Mouse (Mus musculus) neural tube, embryonic 11.5 days (tissue): ENCODE results near the gene Kmt5b. TPM values are rescaled to one million over a fixed set of nuclear protein-coding genes. Genes with fewer than 3 reads are reported as not detected.
A peak's percentile ranks its signal among the peaks of the same experiment; 100 is the strongest.

ENCODE experiments used
- ATAC-seq: fragments of 200-750 bp; cut with Nextera tagmentation; 2 replicates; pipeline ENCODE4 v1.8.0; 2017; ENCODE audit warnings: moderate number of reproducible peaks, mild to moderate bottlenecking, moderate TSS enrichment, moderate library complexity; ENCODE audit not compliant: insufficient read depth, low FRiP score, low TSS enrichment
- DNase-seq: peaks from one replicate; pipeline ENCODE4 v3.0.0-alpha.2; 2015; ENCODE audit warnings: low spot score
- H3K27ac ChIP-seq: fragments of 300-500 bp; sonication (generic); 2 replicates; pipeline ENCODE4 v1.5.1; 2014; ENCODE audit warnings: low read depth, mild to moderate bottlenecking, low read length
- H3K27me3 ChIP-seq: fragments of 300-500 bp; sonication (generic); 2 replicates; pipeline ENCODE4 v1.6.1; 2014; ENCODE audit warnings: mild to moderate bottlenecking, low read length, mixed read lengths; ENCODE audit not compliant: control insufficient read depth, insufficient read depth
- H3K36me3 ChIP-seq: fragments of 300-500 bp; sonication (generic); 2 replicates; pipeline ENCODE4 v1.6.1; 2014; ENCODE audit warnings: mild to moderate bottlenecking, low read length, moderate library complexity, mixed read lengths; ENCODE audit not compliant: control insufficient read depth, insufficient read depth
- H3K4me1 ChIP-seq: fragments of 300-500 bp; sonication (generic); 2 replicates; pipeline ENCODE4 v1.6.1; 2014; ENCODE audit warnings: low read length, mixed read lengths; ENCODE audit not compliant: control insufficient read depth, insufficient read depth
- H3K4me2 ChIP-seq: fragments of 300-500 bp; sonication (generic); 2 replicates; pipeline ENCODE4 v1.6.1; 2014; ENCODE audit warnings: low read depth, mild to moderate bottlenecking, moderate library complexity
- H3K4me3 ChIP-seq: fragments of 300-500 bp; sonication (generic); 2 replicates; pipeline ENCODE4 v1.5.1; 2014; ENCODE audit warnings: low read depth, low read length
- H3K9ac ChIP-seq: fragments of 300-500 bp; sonication (generic); 2 replicates; pipeline ENCODE4 v1.6.1; 2014; ENCODE audit warnings: mild to moderate bottlenecking, low read length
- H3K9me3 ChIP-seq: fragments of 300-500 bp; sonication (generic); 2 replicates; pipeline ENCODE4 v1.6.1; 2016; ENCODE audit warnings: low read length; ENCODE audit not compliant: control insufficient read depth
- WGBS: fragments of 180-500 bp; shearing (Covaris S2); extraction: QIAGEN DNeasy Blood & Tissue Kit; methylation state at CpG from one replicate; pipeline ENCODE4 v1.1.7; 2014; 5-methylcytosine and 5-hydroxymethylcytosine counted together
- polyA plus RNA-seq: library from polyadenylated mRNA; unstranded; fragments of >200 nt; fragmentation: Nextera tagmentation; extraction: Ambion mirVana; gene quantifications from 2 replicates; pipeline ENCODE4 v1.2.1, GENCODE M21; 2014

The Kmt5b gene
- polyA plus RNA-seq, 1 experiment from 2014 or later, result 42.0 TPM

GRCm38 (mm10) chr19:3765221-3765820 lies 1.9 kb upstream of the Kmt5b start:
- Histone ChIP-seq H3K4me1 (peaks cover 12% of the 10 kb centered on the region), H3K27ac (no peak overlapping the region), H3K27me3 (no peaks in the 10 kb centered on the region), H3K4me2 (no peak overlapping the region), H3K9me3 (no peaks in the 10 kb centered on the region), H3K36me3 (no peaks in the 10 kb centered on the region), H3K9ac (no peak overlapping the region), H3K4me3 (no peak overlapping the region)
- ATAC-seq, result no peak
- DNase-seq, result no peak
- WGBS, result 82% methylated on average over 4 of the region's 4 CpGs

- 94% methylated on average over 5 of the region's 5 CpGs for WGBS
- Histone ChIP-seq H3K4me2 (peak overlapping the region; percentile 92), H3K9ac (peak overlapping the region; percentile 100), H3K9me3 (no peaks in the 10 kb centered on the region), H3K27ac (no peak overlapping the region), H3K4me1 (peaks cover 12% of the 10 kb centered on the region), H3K4me3 (no peak overlapping the region; the same call in 1 of the 2 replicates), H3K27me3 (no peaks in the 10 kb centered on the region), H3K36me3 (no peaks in the 10 kb centered on the region)
- ATAC-seq, result no peak
- DNase-seq, result no peak
Observed at GRCm38 (mm10) chr19:3766378-3766777, 843 bp upstream of the Kmt5b start.

DNA sequence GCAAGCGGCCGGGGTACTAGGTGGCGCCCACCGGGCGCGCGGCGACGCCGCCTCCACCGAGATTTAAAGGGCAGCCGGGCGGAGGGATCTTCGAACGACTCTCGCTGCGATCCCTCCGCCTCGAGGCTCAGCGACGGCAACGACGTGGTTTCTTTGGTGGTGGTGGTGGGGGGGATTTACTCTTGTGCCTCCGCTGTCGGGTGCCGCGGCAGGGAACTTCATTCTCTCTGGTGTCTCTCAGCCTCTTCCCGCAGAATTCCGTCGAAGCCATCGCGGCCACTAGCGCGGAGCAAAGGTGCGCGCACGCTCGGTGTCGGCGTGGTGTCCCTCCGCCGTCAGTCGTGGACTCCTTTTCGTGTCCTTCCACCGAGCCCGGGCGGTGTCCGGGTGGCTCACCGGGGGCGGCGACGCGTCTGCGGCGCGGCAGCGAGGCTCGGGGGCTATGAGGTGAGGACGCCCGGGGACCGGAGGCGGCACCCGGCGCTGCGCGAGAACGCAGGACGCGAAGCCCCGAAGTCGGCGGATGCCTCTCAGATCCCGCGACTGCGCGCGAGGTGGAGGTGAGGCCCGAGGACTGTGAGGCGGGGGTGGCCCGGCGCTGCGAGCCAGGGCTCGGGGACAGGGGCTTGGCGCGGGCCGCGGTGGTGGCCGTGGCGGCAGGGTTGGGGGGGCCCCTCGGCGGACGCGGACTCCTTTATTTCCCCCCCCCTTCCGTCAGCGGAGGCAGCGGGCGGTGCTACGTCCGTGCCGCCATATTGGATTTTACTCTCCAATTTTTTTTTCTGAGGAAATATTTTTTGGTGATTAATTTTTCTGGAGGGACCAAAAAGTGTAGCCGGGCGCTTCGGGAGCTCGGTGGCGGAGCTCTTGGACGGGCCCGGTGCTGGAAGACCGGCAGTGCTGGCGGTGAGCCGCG lies 818 bp downstream of the Kmt5b start:
- Histone ChIP-seq H3K27me3 (no peaks in the 10 kb centered on the region), H3K36me3 (no peaks in the 10 kb centered on the region), H3K9me3 (no peaks in the 10 kb centered on the region), H3K4me2 (peak overlapping the region; percentile 92), H3K4me3 (peak overlapping the region; percentile 98), H3K4me1 (peaks cover 12% of the 10 kb centered on the region), H3K9ac (peak overlapping the region; percentile 100), H3K27ac (peak overlapping the region; percentile 100)
- DNase-seq (peak; percentile 92), ATAC-seq (peak; percentile 58)
- under 1% methylated on average over 89 of the region's 111 CpGs for WGBS

GRCm38 (mm10) chr19:3768697-3769383 lies 1.6 kb downstream of the Kmt5b start:
- peak overlapping the region; percentile 100 for H3K27ac ChIP-seq
- H3K27me3 ChIP-seq, result no peaks in the 10 kb centered on the region
- WGBS, result 2% methylated on average over 53 of the region's 60 CpGs
- H3K4me2 ChIP-seq, result peak overlapping the region; percentile 92
- peak overlapping the region; percentile 98 for H3K4me3 ChIP-seq
- H3K9ac ChIP-seq, result peak overlapping the region; percentile 100
- peak; percentile 95 for DNase-seq
- H3K4me1 ChIP-seq, result peaks cover 12% of the 10 kb centered on the region
- no peaks in the 10 kb centered on the region for H3K9me3 ChIP-seq
- H3K36me3 ChIP-seq, result no peaks in the 10 kb centered on the region
- ATAC-seq, result peak; percentile 90

DNA sequence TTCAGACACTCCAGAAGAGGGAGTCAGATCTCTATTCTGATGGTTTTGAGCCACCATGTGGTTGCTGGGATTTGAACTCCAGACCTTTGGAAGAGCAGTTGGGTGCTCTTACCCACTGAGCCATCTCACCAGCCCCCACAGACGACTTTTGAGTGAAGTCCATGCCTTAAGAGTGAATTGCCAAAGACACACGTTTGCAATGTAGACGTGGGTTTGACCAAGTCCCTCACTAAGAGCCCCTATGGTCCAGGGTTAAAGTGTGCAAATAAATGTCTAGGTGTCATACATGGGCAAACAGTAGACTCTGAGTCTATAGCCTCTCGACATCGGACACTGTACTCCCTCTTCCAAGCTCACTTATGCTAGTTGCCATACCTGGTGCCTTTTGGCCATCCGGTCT lies 2.3 kb downstream of the Kmt5b start:
- Histone ChIP-seq H3K4me1 (peaks cover 12% of the 10 kb centered on the region), H3K27me3 (no peaks in the 10 kb centered on the region), H3K4me3 (peak overlapping the region; percentile 98), H3K36me3 (no peaks in the 10 kb centered on the region), H3K27ac (no peak overlapping the region), H3K9ac (no peak overlapping the region), H3K9me3 (no peaks in the 10 kb centered on the region), H3K4me2 (peak overlapping the region; percentile 92)
- no peak for DNase-seq
- WGBS, result 86% methylated on average over 6 of the region's 6 CpGs
- ATAC-seq, result no peak

DNA sequence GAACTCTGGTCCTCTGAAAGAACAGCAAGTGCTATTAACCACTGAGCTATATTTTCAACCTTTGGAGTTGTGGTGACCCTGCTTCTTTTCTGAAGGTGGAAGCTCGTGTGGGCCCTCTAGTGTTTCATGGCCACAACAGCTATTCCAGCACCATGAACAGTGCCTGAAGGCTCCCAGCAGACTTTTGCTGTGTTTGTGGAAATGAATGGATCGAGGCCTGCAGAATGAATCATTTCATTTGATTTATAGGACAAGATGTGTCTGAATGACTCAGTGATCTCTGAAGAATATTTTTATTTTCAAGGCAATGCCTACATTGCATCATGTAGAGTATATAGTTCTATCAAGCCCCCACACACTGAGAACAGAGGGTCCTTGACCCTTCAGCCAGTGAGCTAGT lies 6.9 kb downstream of the Kmt5b start:
- no peaks in the 10 kb centered on the region for H3K36me3 ChIP-seq
- ATAC-seq (no peak), DNase-seq (no peak)
- WGBS, result 67% methylated on average over 2 of the region's 2 CpGs
- no peak overlapping the region for H3K4me2 ChIP-seq
- H3K9me3 ChIP-seq, result no peaks in the 10 kb centered on the region
- H3K4me3 ChIP-seq, result no peak overlapping the region
- H3K27me3 ChIP-seq, result no peaks in the 10 kb centered on the region
- H3K4me1 ChIP-seq, result peaks cover 6% of the 10 kb centered on the region
- H3K9ac ChIP-seq, result no peak overlapping the region
- H3K27ac ChIP-seq, result no peak overlapping the region

DNA sequence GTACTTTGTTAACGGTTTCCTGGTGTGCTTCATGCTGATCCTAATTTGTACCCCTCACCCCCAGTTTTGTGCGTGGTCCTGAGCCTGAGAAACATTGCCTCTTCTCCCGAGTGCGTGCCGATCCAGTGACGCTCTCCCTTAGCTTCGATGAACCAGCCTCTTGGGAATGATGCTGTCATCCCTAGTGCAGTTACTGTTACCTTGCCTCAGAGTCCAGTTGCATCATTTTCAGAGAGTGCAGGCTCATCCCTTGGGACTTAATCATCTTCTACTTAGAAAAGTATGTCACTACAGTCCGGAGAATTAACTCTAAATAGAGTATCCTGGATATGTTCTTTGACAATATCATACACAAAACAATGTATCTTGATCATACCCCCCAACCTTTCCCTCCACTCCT lies 11.5 kb downstream of the Kmt5b start:
- ATAC-seq, result no peak
- Histone ChIP-seq H3K4me2 (no peak overlapping the region), H3K36me3 (no peaks in the 10 kb centered on the region), H3K9me3 (no peaks in the 10 kb centered on the region), H3K9ac (no peak overlapping the region), H3K4me3 (no peak overlapping the region), H3K27ac (no peak overlapping the region), H3K27me3 (no peaks in the 10 kb centered on the region), H3K4me1 (no peaks in the 10 kb centered on the region)
- 91% methylated on average over 8 of the region's 8 CpGs for WGBS
- DNase-seq, result no peak

DNA sequence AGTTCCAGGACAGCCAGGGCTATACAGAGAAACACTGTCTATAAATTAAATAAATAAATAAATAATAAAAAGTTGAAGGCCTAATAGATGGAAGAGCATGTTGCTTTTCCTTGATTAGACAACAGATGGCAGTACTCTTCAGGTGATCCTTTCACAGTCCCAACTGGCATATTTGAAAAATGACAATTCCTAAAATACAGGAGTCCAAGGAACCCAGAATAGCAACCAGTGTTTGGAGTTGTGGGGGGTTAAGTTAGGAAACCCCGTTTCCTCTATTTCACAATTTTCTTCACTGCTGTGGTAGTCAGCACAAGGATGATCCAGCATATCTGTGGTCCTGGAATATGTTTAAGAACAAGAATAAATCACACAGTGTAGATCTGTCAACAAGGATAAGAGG lies 22.9 kb downstream of the Kmt5b start:
- Histone ChIP-seq H3K9ac (no peak overlapping the region), H3K36me3 (peaks cover 5% of the 10 kb centered on the region), H3K4me1 (no peaks in the 10 kb centered on the region), H3K4me2 (no peak overlapping the region), H3K4me3 (no peak overlapping the region), H3K27ac (no peak overlapping the region), H3K27me3 (no peaks in the 10 kb centered on the region), H3K9me3 (no peaks in the 10 kb centered on the region)
- 87% methylated on average over 1 of the region's 1 CpGs for WGBS
- no peak for ATAC-seq
- no peak for DNase-seq
